Mouse (Mus musculus): ENCODE results near the gene Yaf2.

Gene Yaf2

DNA sequence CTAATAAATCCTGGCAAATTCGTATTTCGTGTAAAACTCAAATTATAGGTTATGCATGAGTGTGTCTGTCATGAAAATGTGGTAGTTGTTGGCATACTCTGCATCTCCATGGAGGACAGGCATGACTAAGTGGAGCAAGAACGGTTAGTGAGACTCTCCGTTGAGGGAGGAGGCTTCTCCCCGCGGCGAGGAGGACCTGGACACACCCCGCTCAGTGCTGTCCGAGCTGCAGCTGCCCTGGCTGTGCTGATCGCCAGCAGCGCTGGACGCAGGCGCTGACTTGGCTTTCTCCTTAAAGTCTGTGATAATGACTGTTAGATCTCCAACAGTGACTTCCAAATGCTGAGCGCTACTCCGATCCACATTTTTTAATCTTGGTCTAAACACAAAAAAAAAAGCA, 51.5 kb downstream of the Yaf2 start:
- DNase-seq (ENCODE audit: low spot score) = no peak

DNA sequence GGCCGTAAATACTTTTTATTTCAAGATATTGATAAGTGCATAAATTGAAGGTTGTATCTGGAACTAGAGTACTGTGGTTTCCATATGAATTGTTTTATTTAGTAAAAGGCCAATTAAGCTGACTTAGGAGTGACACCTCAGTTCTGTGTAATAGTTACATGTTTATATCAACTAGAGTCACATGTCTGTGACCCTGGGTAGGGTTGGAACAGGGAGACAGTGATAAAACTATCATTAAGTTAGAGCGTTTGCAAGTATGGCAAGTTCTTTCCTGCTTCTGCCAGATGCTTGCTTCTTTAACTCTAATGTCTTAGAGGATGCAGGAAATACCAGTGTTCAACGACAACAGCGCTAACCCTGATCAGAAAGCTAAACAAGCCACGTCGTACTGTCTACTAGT, 52.4 kb downstream of the Yaf2 start:
- DNase-seq (ENCODE audit: low spot score) = no peak

GRCm38 (mm10) chr15:93283349-93283748, 53.4 kb downstream of the Yaf2 start:
- no peak for DNase-seq (ENCODE audit: low spot score)

DNA sequence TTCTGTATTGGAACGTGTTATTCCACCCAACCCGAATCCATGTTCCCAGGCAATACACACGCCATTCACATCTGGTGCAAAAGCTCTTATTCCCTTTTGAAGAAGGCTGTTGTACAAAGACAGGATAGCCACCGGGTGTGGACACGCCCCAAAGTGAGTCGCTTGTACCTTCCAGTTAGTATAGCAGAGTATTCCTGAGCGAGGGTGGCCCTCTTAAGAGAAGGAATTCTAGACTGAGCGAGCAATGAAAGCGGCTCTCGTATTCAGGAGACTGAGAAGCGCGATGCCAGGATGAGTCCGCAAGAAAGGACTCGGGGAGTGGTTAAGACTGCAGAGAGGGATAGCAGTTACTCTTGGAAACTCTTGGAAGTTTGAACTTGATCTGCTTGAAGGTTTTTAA, 60.5 kb downstream of the Yaf2 start:
- DNase-seq (ENCODE audit: low spot score) = no peak

DNA sequence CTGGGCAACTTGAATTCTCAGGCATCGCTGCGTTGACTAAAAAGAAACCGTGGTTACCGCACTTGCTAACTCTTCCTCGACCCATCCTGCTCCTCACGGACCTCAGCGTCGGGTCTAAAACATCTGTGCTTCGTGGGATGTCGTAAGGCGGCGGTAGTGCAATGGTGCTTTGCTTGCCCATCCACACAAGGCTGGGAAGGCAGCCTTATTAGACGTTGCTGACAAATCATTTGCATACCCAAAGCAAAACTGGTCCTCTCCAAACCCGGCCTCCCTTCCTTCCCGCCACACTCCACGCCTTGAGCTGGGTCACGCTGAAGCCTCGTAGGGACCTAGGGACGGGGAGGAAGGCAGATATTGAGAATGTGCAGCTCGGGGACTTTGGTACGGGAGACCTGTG, 61.1 kb downstream of the Yaf2 start:
- DNase-seq (ENCODE audit: low spot score) = no peak

GRCm38 (mm10) chr15:93274679-93275583, 61.8 kb downstream of the Yaf2 start, which contains the start of gene Gxylt1:
TSS of gene Gxylt1 (minus strand) at chr15:93275179.
- peak; percentile 99 for DNase-seq (ENCODE audit: low spot score)

DNA sequence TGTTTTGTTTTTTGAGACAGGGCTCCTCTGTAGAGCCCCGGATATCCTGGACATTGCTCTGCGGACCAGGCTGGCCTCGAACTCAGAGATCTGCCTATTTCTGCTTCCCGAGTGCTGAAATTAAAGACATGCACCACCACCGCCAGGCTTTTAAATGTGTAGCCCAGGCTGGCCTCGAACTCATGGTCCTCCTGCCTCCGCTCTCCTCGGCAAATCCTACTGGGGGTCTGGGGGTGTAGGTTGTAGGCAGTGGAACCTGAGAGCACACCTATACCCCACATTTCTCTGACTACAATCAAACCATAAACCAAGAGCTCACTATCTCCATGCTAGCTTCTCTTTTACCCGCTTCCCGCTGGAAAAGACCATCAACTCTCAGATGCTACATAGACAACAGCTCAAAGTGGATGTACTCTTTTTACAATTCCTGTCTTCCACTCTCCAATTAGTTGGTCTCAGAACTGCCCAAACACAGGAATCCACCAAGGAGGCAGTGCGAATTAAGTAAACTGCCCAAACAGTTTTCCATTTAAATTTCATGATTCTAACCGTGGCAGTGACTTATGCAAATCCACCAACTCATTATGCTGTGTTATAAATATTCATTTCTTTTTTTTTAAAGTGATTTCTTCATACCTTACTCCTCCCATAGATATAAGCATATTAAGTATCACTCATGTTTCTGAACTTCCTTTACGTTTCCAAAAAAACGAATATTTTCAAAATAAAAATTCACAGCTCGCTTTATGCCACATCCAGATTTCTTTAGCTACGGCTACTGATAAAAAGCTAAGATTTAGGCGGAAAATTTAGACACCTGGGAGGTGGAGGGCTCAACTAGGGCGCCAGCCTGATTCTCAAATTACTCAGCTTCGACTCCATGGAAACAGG, 62.7 kb downstream of the Yaf2 start:
- no peak for DNase-seq (ENCODE audit: low spot score)

GRCm38 (mm10) chr15:93272948-93273347, 63.8 kb downstream of the Yaf2 start:
- DNase-seq (ENCODE audit: low spot score) = no peak

DNA sequence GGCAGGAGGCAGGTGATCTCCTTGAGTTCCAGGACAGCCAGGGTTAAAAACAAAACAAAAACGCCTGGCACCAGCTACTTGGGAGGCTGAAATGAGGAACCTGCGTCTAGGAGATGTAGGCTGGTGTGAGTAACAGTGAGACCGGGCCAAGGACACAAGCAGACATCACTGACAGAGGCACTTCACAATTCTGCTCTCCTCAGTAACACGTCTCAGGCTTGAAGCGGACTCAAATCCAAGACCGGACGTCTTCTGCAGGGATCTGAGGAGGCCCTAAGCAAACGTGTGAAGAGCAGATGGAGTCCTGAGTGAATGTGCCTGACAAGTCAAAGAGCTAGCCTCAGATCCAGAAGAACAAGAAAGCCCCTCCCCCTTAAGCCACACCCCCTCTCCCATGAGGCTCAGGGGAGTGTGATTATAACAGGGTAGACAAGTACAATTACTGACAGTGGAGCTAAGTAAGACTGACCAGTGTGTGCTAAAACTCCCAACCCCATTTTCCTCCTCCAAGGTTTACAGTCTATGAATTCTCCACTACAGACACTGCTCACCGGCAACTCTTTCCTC, 66.4 kb downstream of the Yaf2 start:
- DNase-seq (ENCODE audit: low spot score) = no peak

DNA sequence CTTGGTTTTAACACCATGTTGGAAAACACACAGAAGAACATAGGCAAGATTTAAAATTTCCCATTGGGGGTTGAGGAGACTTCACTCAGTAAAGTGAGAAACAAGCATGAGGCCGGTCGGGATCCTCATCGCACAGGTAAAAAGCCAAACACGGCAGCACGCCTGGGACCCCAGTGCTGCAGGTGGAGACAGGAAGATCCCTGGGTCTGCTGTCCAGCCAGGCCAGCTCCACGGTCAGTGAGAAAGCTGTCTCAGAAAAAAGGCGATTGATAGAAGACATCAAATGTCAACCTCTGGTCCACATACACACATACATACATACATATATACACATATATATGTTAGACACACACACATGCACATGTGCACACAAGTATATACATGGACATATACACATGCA, 67.2 kb downstream of the Yaf2 start:
- no peak for DNase-seq (ENCODE audit: low spot score)

DNA sequence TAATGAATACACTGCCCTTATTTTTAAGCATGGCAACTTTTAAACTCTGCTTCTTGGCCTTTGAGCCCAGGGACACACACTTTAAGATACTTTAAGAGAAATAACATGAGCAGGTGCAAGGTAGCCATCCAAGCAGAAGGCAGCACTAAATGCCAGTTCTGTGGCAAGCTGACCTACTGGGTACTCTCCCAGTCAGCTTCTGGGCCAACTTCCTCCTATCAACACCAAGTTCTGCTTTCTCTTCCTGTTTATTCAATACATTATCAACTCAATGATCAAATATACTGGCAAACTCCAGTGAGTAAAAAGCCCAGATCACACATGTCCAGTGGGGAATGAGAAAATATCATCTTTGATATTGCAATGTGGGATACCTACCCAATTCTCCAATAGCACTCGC, 68.7 kb downstream of the Yaf2 start:
- no peak for DNase-seq (ENCODE audit: low spot score)

DNA sequence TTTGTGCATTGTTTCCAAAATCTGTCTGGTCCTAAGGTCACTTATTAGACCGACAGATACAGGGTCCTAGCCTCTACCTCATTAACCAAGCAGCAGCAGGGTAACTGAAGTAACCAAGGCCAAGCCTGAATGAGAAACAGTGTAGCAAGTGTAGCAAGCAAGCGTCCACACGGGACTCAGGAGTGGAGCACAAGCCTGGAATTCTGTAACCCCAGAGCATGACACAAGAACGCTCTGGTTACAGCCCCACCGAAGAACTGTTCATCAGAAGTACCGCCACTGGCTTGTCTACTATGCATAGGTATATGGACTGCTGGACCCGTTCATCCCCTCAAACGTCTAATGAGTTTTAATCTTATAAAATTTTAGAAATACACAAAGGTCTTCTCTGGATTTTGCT, 69.3 kb downstream of the Yaf2 start:
- DNase-seq (ENCODE audit: low spot score) = no peak

- DNase-seq (ENCODE audit: low spot score) = no peak
These were observed 70.4 kb downstream of the Yaf2 start for GRCm38 (mm10) chr15:93266361-93266760.

- peak; percentile 30 for DNase-seq (ENCODE audit: low spot score)
These were observed 71.0 kb downstream of the Yaf2 start for GRCm38 (mm10) chr15:93265728-93266127.

GRCm38 (mm10) chr15:93265231-93265630, 71.5 kb downstream of the Yaf2 start:
- DNase-seq (ENCODE audit: low spot score) = no peak

DNA sequence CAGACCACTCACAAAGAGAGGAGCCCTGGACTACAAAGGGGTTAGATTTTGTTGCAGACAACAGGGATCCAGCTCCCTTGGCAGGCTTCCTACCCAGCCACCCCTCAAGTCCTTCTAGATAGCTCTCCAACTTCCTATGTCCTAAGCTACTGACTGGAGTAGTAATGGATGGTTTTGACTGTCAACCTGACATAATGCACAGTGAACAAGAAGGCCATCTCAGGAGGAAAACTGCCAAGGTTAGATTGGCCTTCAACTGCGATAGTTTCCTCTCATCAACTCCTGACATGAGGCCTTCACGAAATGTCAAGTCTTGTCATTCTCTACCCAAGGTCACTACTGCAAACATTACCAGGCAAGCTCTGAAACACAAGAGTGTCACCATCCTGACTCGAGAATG, 72.5 kb downstream of the Yaf2 start:
- no peak for DNase-seq (ENCODE audit: low spot score)

GRCm38 (mm10) chr15:93263566-93263965, 73.2 kb downstream of the Yaf2 start:
- DNase-seq (ENCODE audit: low spot score) = no peak

DNA sequence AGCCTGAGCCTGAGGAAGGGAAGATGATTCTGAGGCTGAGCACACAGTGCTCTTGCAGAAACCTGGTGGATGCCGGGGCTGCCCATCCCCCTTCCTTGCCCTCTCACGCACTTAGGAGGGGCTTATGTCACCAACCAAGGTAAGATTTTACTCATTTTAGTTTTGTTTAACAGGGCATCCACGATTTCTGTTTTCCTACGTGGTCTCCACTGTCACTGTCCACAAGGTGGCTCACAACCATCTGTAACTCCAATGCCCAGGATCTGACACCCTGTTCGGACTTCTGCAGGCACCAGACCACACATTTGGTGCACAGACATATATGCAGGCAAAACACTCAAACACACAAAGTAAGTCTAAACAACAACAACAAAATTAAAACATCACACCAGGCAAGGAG, 73.9 kb downstream of the Yaf2 start:
- DNase-seq (ENCODE audit: low spot score) = no peak

- no peak for DNase-seq (ENCODE audit: low spot score)
These were observed 74.5 kb downstream of the Yaf2 start for GRCm38 (mm10) chr15:93262274-93262673.

GRCm38 (mm10) chr15:93259933-93260332, 76.8 kb downstream of the Yaf2 start:
- no peak for DNase-seq (ENCODE audit: low spot score)

DNA sequence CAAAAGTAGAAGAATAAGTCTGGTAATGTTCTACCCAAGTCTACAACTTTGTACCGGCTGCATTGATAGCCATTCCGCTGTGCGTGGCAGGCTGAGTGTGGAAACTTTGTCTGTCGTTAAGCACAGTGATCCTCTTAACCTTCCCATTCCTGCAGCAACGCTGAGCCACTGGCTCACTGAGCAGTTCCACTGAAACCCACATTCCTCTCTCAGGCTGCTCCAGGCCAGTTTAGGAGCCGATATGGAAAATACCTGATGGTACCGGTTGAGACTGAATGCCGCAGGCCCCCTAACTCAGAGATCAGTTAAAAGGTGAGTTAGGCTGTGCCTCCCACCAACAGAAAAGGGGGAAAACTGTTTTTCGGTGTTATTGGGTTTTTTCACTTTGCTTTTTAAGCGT, 81.4 kb downstream of the Yaf2 start:
- no peak for DNase-seq (ENCODE audit: low spot score)

- no peak for DNase-seq (ENCODE audit: low spot score)
These were observed 83.6 kb downstream of the Yaf2 start for GRCm38 (mm10) chr15:93253172-93253571.

DNA sequence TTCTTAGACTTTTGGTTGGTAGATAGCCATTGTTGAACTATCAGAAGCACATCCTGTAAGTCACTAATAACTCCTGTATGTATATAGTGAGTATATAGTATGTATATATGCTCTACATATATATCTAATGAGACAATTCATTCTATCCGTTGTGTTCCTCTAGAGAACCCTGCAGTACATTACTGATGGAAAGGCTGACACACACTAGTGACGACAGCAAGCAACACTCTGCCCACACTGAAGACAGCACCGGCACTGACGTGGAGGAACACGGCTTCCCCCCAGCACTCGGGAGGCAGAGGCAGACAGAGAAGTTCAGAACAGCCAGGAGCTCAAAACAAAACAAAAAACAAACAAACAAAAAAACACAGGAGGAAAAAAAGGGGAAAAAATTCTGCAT, 84.3 kb downstream of the Yaf2 start:
- no peak for DNase-seq (ENCODE audit: low spot score)
